Mouse (Mus musculus): Measurements from ENCODE around the gene Gm49378.
A peak's percentile ranks its signal among the peaks of the same experiment; 100 is the strongest.

Gene Gm49378

GRCm38 (mm10) chr14:55629312-55629711 is 8.4 kb downstream of the Gm49378 start:
- peak; percentile 25 to 41 for DNase-seq (ENCODE audit: low spot score in 2 of 2)

- DNase-seq (ENCODE audit: low spot score in 2 of 2), result no peak
These were observed 9.4 kb downstream of the Gm49378 start for GRCm38 (mm10) chr14:55628077-55628827.

- DNase-seq (ENCODE audit: low spot score in 2 of 2), result no peak
These were observed 19.1 kb downstream of the Gm49378 start for GRCm38 (mm10) chr14:55618486-55619195.

- DNase-seq (ENCODE audit: low spot score in 2 of 2), result no peak
These were observed 19.9 kb downstream of the Gm49378 start, which contains the start of gene Rec8 for GRCm38 (mm10) chr14:55617822-55618221. Gene Rec8, plus strand, starts transcription at chr14:55618037.

- DNase-seq (ENCODE audit: low spot score in 2 of 2), result no peak
These were observed 20.9 kb downstream of the Gm49378 start for GRCm38 (mm10) chr14:55616844-55617243.

GRCm38 (mm10) chr14:55615876-55616275 is 21.8 kb downstream of the Gm49378 start:
- no peak for DNase-seq (ENCODE audit: low spot score in 2 of 2)

GRCm38 (mm10) chr14:55614565-55615178 is 23.0 kb downstream of the Gm49378 start:
- no peak for DNase-seq (ENCODE audit: low spot score in 2 of 2)

GRCm38 (mm10) chr14:55613346-55613745 is 24.3 kb downstream of the Gm49378 start:
- no peak for DNase-seq (ENCODE audit: low spot score in 2 of 2)

- DNase-seq (ENCODE audit: low spot score in 2 of 2), result no peak
These were observed 29.4 kb downstream of the Gm49378 start for GRCm38 (mm10) chr14:55608339-55608738.

- DNase-seq (ENCODE audit: low spot score in 2 of 2), result no peak
These were observed 31.8 kb downstream of the Gm49378 start for GRCm38 (mm10) chr14:55605743-55606459.

GRCm38 (mm10) chr14:55604823-55605222 is 32.9 kb downstream of the Gm49378 start:
- DNase-seq (ENCODE audit: low spot score in 2 of 2), result no peak

- DNase-seq (ENCODE audit: low spot score in 2 of 2), result peak; percentile 75 to 78
These were observed 33.8 kb downstream of the Gm49378 start for GRCm38 (mm10) chr14:55603633-55604576.

- DNase-seq (ENCODE audit: low spot score in 2 of 2), result no peak
These were observed 34.4 kb downstream of the Gm49378 start, which contains the start of gene Irf9 for GRCm38 (mm10) chr14:55603271-55603632. Gene Irf9, plus strand, starts transcription at chr14:55603571.

GRCm38 (mm10) chr14:55598521-55599390 is 38.9 kb downstream of the Gm49378 start:
- no peak for DNase-seq (ENCODE audit: low spot score in 2 of 2)

- DNase-seq (ENCODE audit: low spot score in 2 of 2), result no peak
These were observed 41.5 kb downstream of the Gm49378 start for GRCm38 (mm10) chr14:55596036-55596690.

GRCm38 (mm10) chr14:55592226-55592625 is 45.5 kb downstream of the Gm49378 start:
- DNase-seq (ENCODE audit: low spot score in 2 of 2), result no peak

- peak; percentile 82 to 87 for DNase-seq (ENCODE audit: low spot score in 2 of 2)
These were observed 46.3 kb downstream of the Gm49378 start, which contains the start of gene Rnf31 for GRCm38 (mm10) chr14:55591331-55591891. Gene Rnf31, plus strand, starts transcription at chr14:55591708.

GRCm38 (mm10) chr14:55590748-55591330 is 46.9 kb downstream of the Gm49378 start, which contains the start of gene Psme2:
Gene Psme2, minus strand, starts transcription at chr14:55591113.
- peak; percentile 71 to 82 for DNase-seq (ENCODE audit: low spot score in 2 of 2)

Measured in frontal cortex, postnatal 25 days (tissue).